8 mouse cellular contexts compared by ENCODE assay signal in genomic region chr6:28135411-28136233, GRCm38 (mm10). TPM values are rescaled to one million over a fixed set of nuclear protein-coding genes. Genes with fewer than 3 reads are reported as not detected.
DNase-seq lines count a peak whose midpoint lies in the region; ATAC-seq and TF ChIP-seq lines count a peak whose summit lies in the region.

No protein-coding gene starts in this region.

- peak overlapping the region; percentile 100 for H3K4me2 ChIP-seq in forebrain, embryonic 16.5 days (ENCODE audit: low read length)
- H3K4me2 ChIP-seq in lung, embryonic 15.5 days: peak overlapping the region; percentile 96

- ATAC-seq in G1E (ENCODE audit: extremely low read depth, insufficient number of reproducible peaks, low FRiP score, poor library complexity, severe bottlenecking): peak; percentile 88
- ATAC-seq in forebrain, embryonic 16.5 days: peak; percentile 90
- ATAC-seq in lung, embryonic 15.5 days (ENCODE audit: borderline replicate concordance, extremely low read depth, low FRiP score, low TSS enrichment): peak; percentile 88

- peak; percentile 72 for DNase-seq in G1E (ENCODE audit: low spot score)
- peak; percentile 66 for DNase-seq in cerebellum, adult 11-12 months
- DNase-seq in heart, postnatal 4 days: peak; percentile 84
- peak; percentile 79 to 87 for DNase-seq in layer of hippocampus, adult 8-10 months (ENCODE audit: low spot score in 2 of 2)
- DNase-seq in ovary, adult 18-20 months (ENCODE audit: low spot score): peak; percentile 52
- DNase-seq in thymus, postnatal 0 days (ENCODE audit: low spot score): peak; percentile 70

- peaks cover 17% of the 10 kb centered on the region for H3K4me1 ChIP-seq in G1E (ENCODE audit: insufficient read depth, low read depth, low read length)
- peaks cover 22% of the 10 kb centered on the region for H3K4me1 ChIP-seq in forebrain, embryonic 16.5 days (replicated peaks; ENCODE audit: control insufficient read depth, insufficient read depth, low read length)
- peaks cover 10% of the 10 kb centered on the region for H3K4me1 ChIP-seq in lung, embryonic 15.5 days

- under 1% methylated on average over 37 of the region's 37 CpGs for WGBS in forebrain, embryonic 16.5 days
- WGBS in lung, embryonic 15.5 days: 0% methylated on average over 37 of the region's 37 CpGs

- peak overlapping the region; percentile 61 for H3K9ac ChIP-seq in forebrain, embryonic 16.5 days (replicated peaks; ENCODE audit: low read depth, low read length)
- 0 out of 2 replicates have a peak overlapping the region, but pooled peaks have one; percentile 22 for H3K9ac ChIP-seq in lung, embryonic 15.5 days

- H3K9me3 ChIP-seq in G1E (replicated peaks): peaks cover 4% of the 10 kb centered on the region
- H3K9me3 ChIP-seq in forebrain, embryonic 16.5 days (ENCODE audit: control insufficient read depth, low read length): no peaks in the 10 kb centered on the region
- no peaks in the 10 kb centered on the region for H3K9me3 ChIP-seq in lung, embryonic 15.5 days

- peaks cover 55% of the 10 kb centered on the region for H3K27me3 ChIP-seq in G1E (ENCODE audit: insufficient read depth, low read length)
- H3K27me3 ChIP-seq in forebrain, embryonic 16.5 days (replicated peaks; ENCODE audit: control insufficient read depth, insufficient read depth, low read length): 0 out of 2 replicates have a peak, but pooled peaks cover 3% of the 10 kb centered on the region
- H3K27me3 ChIP-seq in lung, embryonic 15.5 days: peaks cover 63% of the 10 kb centered on the region

- no peaks in the 10 kb centered on the region for H3K36me3 ChIP-seq in G1E (replicated peaks)
- H3K36me3 ChIP-seq in forebrain, embryonic 16.5 days (ENCODE audit: control insufficient read depth, insufficient read depth): no peaks in the 10 kb centered on the region
- no peaks in the 10 kb centered on the region for H3K36me3 ChIP-seq in lung, embryonic 15.5 days

- peak overlapping the region; percentile 57 for H3K4me3 ChIP-seq in G1E (ENCODE audit: low read depth, low read length)
- peak overlapping the region; percentile 60 for H3K4me3 ChIP-seq in forebrain, embryonic 16.5 days (replicated peaks; ENCODE audit: low read length)
- H3K4me3 ChIP-seq in lung, embryonic 15.5 days: peak overlapping the region; percentile 45

- H3K27ac ChIP-seq in forebrain, embryonic 16.5 days (ENCODE audit: low read length): no peak overlapping the region
- H3K27ac ChIP-seq in lung, embryonic 15.5 days: no peak overlapping the region

- peak; percentile 50 for TF ChIP-seq CTCF in G1E (IDR thresholded peaks at IDR 0.05; ENCODE audit: low read depth, low read length)

RNA-seq across cellular contexts. Expression of gene Grm8, which starts 0.6 kb away (rescaled TPM):
- 0.58 TPM in 1 of 2 replicates, not detected in the other for total RNA-seq in G1E (2014; fragmentation: Nextera tagmentation)
- 0.12 and 0.38 TPM in 2 replicates for total RNA-seq in G1E (2017)
- polyA plus RNA-seq in G1E (2012): not detected in 2 replicates
- 3.3 and 7.1 TPM in 2 replicates for polyA plus RNA-seq in forebrain, embryonic 16.5 days (2015; fragmentation: Nextera tagmentation; extraction: Ambion mirVana)
- not detected for total RNA-seq in heart, postnatal 4 days (2021)
- total RNA-seq in layer of hippocampus, adult 8-10 months (2022): 10 to 100 TPM; 10.2 to 14.0 (median 12.2) TPM
- not detected in 2 replicates for polyA plus RNA-seq in lung, embryonic 15.5 days (2015; fragmentation: Nextera tagmentation; extraction: Ambion mirVana)
- 0.75 and 0.84 TPM in 2 replicates for polyA plus RNA-seq in thymus, postnatal 0 days (2015; fragmentation: Nextera tagmentation; extraction: Ambion mirVana)
